Mouse (Mus musculus): ENCODE results near the gene Rora. TPM values are rescaled to one million over a fixed set of nuclear protein-coding genes. Genes with fewer than 3 reads are reported as not detected.
A peak's percentile ranks its signal among the peaks of the same experiment; 100 is the strongest.

Gene Rora
- polyA plus RNA-seq, 1 experiment from 2014 or later: 3.8 TPM

- Histone ChIP-seq H3K4me3 (no peak overlapping the region), H3K27me3 (ENCODE audit: low read depth, poor library complexity, severe bottlenecking) (peaks cover 21% of the 10 kb centered on the region), H3K36me3 (no peaks in the 10 kb centered on the region), H3K27ac (no peak overlapping the region), H3K9me3 (replicated peaks) (no peaks in the 10 kb centered on the region), H3K4me1 (peaks cover 34% of the 10 kb centered on the region)
- WGBS: 34% methylated on average over 9 of the region's 9 CpGs
- DNase-seq (ENCODE audit: low spot score): no peak
Measured at GRCm38 (mm10) chr9:69114429-69114984, 460.9 kb downstream of the Rora start.

GRCm38 (mm10) chr9:69116740-69117139 is 463.2 kb downstream of the Rora start:
- Histone ChIP-seq H3K4me3 (no peak overlapping the region), H3K27ac (no peak overlapping the region), H3K9me3 (replicated peaks) (no peaks in the 10 kb centered on the region), H3K36me3 (no peaks in the 10 kb centered on the region), H3K4me1 (peaks cover 22% of the 10 kb centered on the region), H3K27me3 (ENCODE audit: low read depth, poor library complexity, severe bottlenecking) (peaks cover 19% of the 10 kb centered on the region; the same call in 1 of the 2 replicates)
- no peak for DNase-seq (ENCODE audit: low spot score)
- 70% methylated on average over 2 of the region's 2 CpGs for WGBS

GRCm38 (mm10) chr9:69121117-69121740 is 467.6 kb downstream of the Rora start:
- no peak for DNase-seq (ENCODE audit: low spot score)
- no peak overlapping the region for H3K4me3 ChIP-seq
- H3K9me3 ChIP-seq (replicated peaks): no peaks in the 10 kb centered on the region
- H3K27ac ChIP-seq: no peak overlapping the region
- no peaks in the 10 kb centered on the region for H3K36me3 ChIP-seq
- H3K4me1 ChIP-seq: peaks cover 28% of the 10 kb centered on the region
- 58% methylated on average over 12 of the region's 12 CpGs for WGBS
- peaks cover 22% of the 10 kb centered on the region for H3K27me3 ChIP-seq (ENCODE audit: low read depth, poor library complexity, severe bottlenecking)

GRCm38 (mm10) chr9:69125011-69125786 is 471.6 kb downstream of the Rora start:
- WGBS: 11% methylated on average over 22 of the region's 22 CpGs

GRCm38 (mm10) chr9:69125787-69126161 is 472.2 kb downstream of the Rora start:
- H3K4me3 ChIP-seq: peak overlapping the region; percentile 35
- peak overlapping the region; percentile 63 for H3K27ac ChIP-seq
- H3K27me3 ChIP-seq (ENCODE audit: low read depth, poor library complexity, severe bottlenecking): peaks cover 31% of the 10 kb centered on the region
- peaks cover 43% of the 10 kb centered on the region for H3K4me1 ChIP-seq
- H3K9me3 ChIP-seq (replicated peaks): no peaks in the 10 kb centered on the region
- no peak for DNase-seq (ENCODE audit: low spot score)
- no peaks in the 10 kb centered on the region for H3K36me3 ChIP-seq
- 59% methylated on average over 7 of the region's 7 CpGs for WGBS

More at GRCm38 (mm10) chr9:69125011-69125786, 471.6 kb downstream of the Rora start:
- Histone ChIP-seq H3K27me3 (ENCODE audit: low read depth, poor library complexity, severe bottlenecking) (peaks cover 29% of the 10 kb centered on the region), H3K4me3 (peak overlapping the region; percentile 35), H3K36me3 (no peaks in the 10 kb centered on the region), H3K27ac (peak overlapping the region; percentile 63), H3K4me1 (peaks cover 43% of the 10 kb centered on the region), H3K9me3 (replicated peaks) (no peaks in the 10 kb centered on the region)
- DNase-seq (ENCODE audit: low spot score): no peak

- no peaks in the 10 kb centered on the region for H3K9me3 ChIP-seq (replicated peaks)
- H3K36me3 ChIP-seq: no peaks in the 10 kb centered on the region
- 93% methylated on average over 2 of the region's 2 CpGs for WGBS
- H3K27ac ChIP-seq: no peak overlapping the region
- H3K4me1 ChIP-seq: peaks cover 36% of the 10 kb centered on the region
- H3K4me3 ChIP-seq: no peak overlapping the region
- H3K27me3 ChIP-seq (ENCODE audit: low read depth, poor library complexity, severe bottlenecking): peaks cover 33% of the 10 kb centered on the region
- no peak for DNase-seq (ENCODE audit: low spot score)
Measured at GRCm38 (mm10) chr9:69126595-69126994, 473.0 kb downstream of the Rora start.

- H3K4me1 ChIP-seq: peaks cover 45% of the 10 kb centered on the region
- H3K9me3 ChIP-seq (replicated peaks): no peaks in the 10 kb centered on the region
- H3K27me3 ChIP-seq (ENCODE audit: low read depth, poor library complexity, severe bottlenecking): peaks cover 28% of the 10 kb centered on the region
- DNase-seq (ENCODE audit: low spot score): no peak
- H3K27ac ChIP-seq: no peak overlapping the region
- 84% methylated on average over 6 of the region's 6 CpGs for WGBS
- H3K36me3 ChIP-seq: no peaks in the 10 kb centered on the region
- H3K4me3 ChIP-seq: no peak overlapping the region
Measured at GRCm38 (mm10) chr9:69128335-69128734, 474.7 kb downstream of the Rora start.

GRCm38 (mm10) chr9:69132995-69133394 is 479.4 kb downstream of the Rora start:
- Histone ChIP-seq H3K4me1 (peaks cover 39% of the 10 kb centered on the region), H3K9me3 (replicated peaks) (no peaks in the 10 kb centered on the region), H3K36me3 (no peaks in the 10 kb centered on the region), H3K27ac (peak overlapping the region; percentile 70), H3K4me3 (no peak overlapping the region), H3K27me3 (ENCODE audit: low read depth, poor library complexity, severe bottlenecking) (peaks cover 46% of the 10 kb centered on the region)
- DNase-seq (ENCODE audit: low spot score): no peak
- WGBS: 82% methylated on average over 6 of the region's 6 CpGs

GRCm38 (mm10) chr9:69133696-69134095 is 480.1 kb downstream of the Rora start:
- Histone ChIP-seq H3K4me1 (peaks cover 34% of the 10 kb centered on the region), H3K27me3 (ENCODE audit: low read depth, poor library complexity, severe bottlenecking) (peaks cover 48% of the 10 kb centered on the region), H3K36me3 (no peaks in the 10 kb centered on the region), H3K9me3 (replicated peaks) (no peaks in the 10 kb centered on the region), H3K27ac (peak overlapping the region; percentile 80), H3K4me3 (no peak overlapping the region)
- WGBS: 14% methylated on average over 7 of the region's 7 CpGs
- peak; percentile 86 for DNase-seq (ENCODE audit: low spot score)

GRCm38 (mm10) chr9:69134604-69135003 is 481.0 kb downstream of the Rora start:
- DNase-seq (ENCODE audit: low spot score): no peak
- Histone ChIP-seq H3K4me3 (no peak overlapping the region), H3K27me3 (ENCODE audit: low read depth, poor library complexity, severe bottlenecking) (peaks cover 48% of the 10 kb centered on the region), H3K4me1 (peaks cover 35% of the 10 kb centered on the region), H3K27ac (peak overlapping the region; percentile 80), H3K36me3 (no peaks in the 10 kb centered on the region), H3K9me3 (replicated peaks) (no peaks in the 10 kb centered on the region)
- 89% methylated on average over 9 of the region's 9 CpGs for whole genome bisulfite sequencing

GRCm38 (mm10) chr9:69136821-69137220 is 483.2 kb downstream of the Rora start:
- H3K4me1 ChIP-seq: peaks cover 46% of the 10 kb centered on the region
- H3K9me3 ChIP-seq (replicated peaks): no peaks in the 10 kb centered on the region
- 0 out of 2 replicates have a peak overlapping the region, but pooled peaks have one; percentile 19 for H3K27ac ChIP-seq
- no peaks in the 10 kb centered on the region for H3K36me3 ChIP-seq
- no peak for DNase-seq (ENCODE audit: low spot score)
- H3K4me3 ChIP-seq: no peak overlapping the region
- peaks cover 35% of the 10 kb centered on the region for H3K27me3 ChIP-seq (ENCODE audit: low read depth, poor library complexity, severe bottlenecking)
- 94% methylated on average over 5 of the region's 5 CpGs for WGBS

GRCm38 (mm10) chr9:69137398-69137797 is 483.8 kb downstream of the Rora start:
- Histone ChIP-seq H3K4me3 (no peak overlapping the region), H3K4me1 (peaks cover 51% of the 10 kb centered on the region), H3K36me3 (no peaks in the 10 kb centered on the region), H3K27me3 (ENCODE audit: low read depth, poor library complexity, severe bottlenecking) (peaks cover 32% of the 10 kb centered on the region), H3K27ac (no peak overlapping the region), H3K9me3 (replicated peaks) (no peaks in the 10 kb centered on the region)
- DNase-seq (ENCODE audit: low spot score): no peak
- WGBS: 79% methylated on average over 10 of the region's 10 CpGs

GRCm38 (mm10) chr9:69140144-69140543 is 486.6 kb downstream of the Rora start:
- H3K27me3 ChIP-seq (ENCODE audit: low read depth, poor library complexity, severe bottlenecking): peaks cover 25% of the 10 kb centered on the region
- DNase-seq (ENCODE audit: low spot score): no peak
- H3K36me3 ChIP-seq: no peaks in the 10 kb centered on the region
- no peak overlapping the region for H3K27ac ChIP-seq
- 59% methylated on average over 6 of the region's 6 CpGs for WGBS
- H3K4me3 ChIP-seq: no peak overlapping the region
- no peaks in the 10 kb centered on the region for H3K9me3 ChIP-seq (replicated peaks)
- peaks cover 36% of the 10 kb centered on the region for H3K4me1 ChIP-seq
